Mouse (Mus musculus) c-Kit-positive CD71-positive TER-119-negative erythroid progenitor cells, embryonic 14.5 days (primary cell): Measurements from ENCODE around the gene Zfr.

ENCODE experiments used
- DNase-seq: peaks from one replicate; pipeline ENCODE4 v3.0.0-alpha.2; 2013; ENCODE audit warnings: low read depth

The Zfr gene

GRCm38 (mm10) chr15:12117242-12118092, at the start of gene Zfr:
Zfr (plus strand) TSS chr15:12117831.
- peak; percentile 78 for DNase-seq

- no peak for DNase-seq
Observed at GRCm38 (mm10) chr15:12067971-12068370, 49.7 kb upstream of the Zfr start.

- no peak for DNase-seq
Observed at GRCm38 (mm10) chr15:12068395-12069218, 49.0 kb upstream of the Zfr start.

GRCm38 (mm10) chr15:12072709-12073336, 44.8 kb upstream of the Zfr start:
- DNase-seq: no peak

DNA sequence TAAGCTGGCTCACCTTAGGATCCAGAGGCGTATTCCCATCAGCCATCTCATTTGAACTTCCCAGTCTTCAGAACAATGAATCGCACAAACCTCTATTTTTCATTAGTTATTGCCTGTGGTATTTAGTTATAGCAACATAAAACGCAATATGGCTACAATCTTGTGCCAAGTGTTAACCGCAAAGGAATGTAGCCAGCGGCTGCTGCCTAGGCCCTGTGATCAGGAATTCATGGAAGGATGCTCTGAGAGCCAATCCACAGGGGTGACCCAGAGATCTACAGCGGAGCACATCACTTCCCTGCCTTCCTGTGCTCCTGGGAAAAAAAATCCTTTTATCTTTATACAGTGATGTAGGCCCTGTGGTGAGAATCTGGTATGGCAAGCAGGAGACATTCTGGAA, 43.2 kb upstream of the Zfr start:
- no peak for DNase-seq

DNA sequence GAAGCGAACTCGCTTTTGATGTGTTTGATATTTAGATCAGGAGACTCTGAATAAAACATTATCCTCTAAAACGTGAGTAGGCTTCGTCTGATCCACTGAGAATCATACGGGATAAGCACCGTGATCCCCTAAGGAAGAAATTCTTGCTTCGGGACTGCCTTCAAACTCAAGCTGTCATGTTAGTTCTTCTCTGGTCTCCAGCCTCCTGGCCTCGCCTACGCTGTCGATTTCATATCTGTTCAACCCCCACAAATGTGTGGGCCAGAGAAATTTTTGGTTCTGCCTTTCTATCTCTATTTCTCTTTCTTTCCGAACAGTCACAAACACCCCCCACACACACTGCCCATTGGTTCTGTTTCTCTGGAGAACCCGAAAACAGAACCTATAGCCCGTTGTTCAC, 35.3 kb upstream of the Zfr start:
- DNase-seq: no peak

GRCm38 (mm10) chr15:12084164-12084563, 33.5 kb upstream of the Zfr start:
- no peak for DNase-seq

GRCm38 (mm10) chr15:12084859-12085258, 32.8 kb upstream of the Zfr start:
- DNase-seq: peak; percentile 31

DNA sequence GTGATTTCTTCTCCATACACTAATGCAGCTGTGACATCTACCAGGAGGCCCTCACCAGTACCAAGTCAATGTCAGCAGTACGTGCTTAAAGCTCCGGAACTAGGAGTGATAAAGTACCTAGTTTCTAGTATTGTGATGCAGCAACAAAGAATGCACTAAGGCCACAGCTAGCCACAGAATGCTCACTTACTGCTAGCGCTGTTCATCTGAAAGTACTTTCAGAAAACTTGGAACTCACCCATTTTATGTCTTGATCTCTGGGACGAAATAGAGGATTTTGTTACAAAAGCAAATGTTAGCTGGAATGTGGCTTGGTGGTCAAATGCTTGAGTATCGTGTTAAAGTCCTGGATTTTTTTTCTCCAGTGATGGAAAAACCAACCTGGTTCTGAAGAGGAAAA, 30.0 kb upstream of the Zfr start:
- no peak for DNase-seq

- no peak for DNase-seq
Observed at GRCm38 (mm10) chr15:12088091-12088490, 29.5 kb upstream of the Zfr start.

DNA sequence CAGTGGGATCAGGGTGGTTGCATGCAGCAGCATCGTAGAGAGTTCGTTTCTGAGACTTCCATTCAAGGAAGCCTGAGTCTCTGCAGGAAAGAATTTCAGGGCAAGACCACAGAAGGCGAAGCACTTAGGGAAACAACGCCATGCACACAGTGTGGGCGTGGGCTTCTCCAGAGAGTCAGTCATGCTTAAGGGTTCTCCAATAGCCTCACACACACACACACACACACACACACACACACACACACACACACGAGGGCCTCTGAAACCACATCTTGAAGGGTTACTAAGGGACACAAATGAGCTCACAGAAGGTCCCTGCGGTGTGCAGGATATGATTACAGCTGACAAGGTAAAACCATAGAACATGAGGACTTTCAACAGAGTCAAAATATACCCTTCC, 27.5 kb upstream of the Zfr start:
- no peak for DNase-seq

DNA sequence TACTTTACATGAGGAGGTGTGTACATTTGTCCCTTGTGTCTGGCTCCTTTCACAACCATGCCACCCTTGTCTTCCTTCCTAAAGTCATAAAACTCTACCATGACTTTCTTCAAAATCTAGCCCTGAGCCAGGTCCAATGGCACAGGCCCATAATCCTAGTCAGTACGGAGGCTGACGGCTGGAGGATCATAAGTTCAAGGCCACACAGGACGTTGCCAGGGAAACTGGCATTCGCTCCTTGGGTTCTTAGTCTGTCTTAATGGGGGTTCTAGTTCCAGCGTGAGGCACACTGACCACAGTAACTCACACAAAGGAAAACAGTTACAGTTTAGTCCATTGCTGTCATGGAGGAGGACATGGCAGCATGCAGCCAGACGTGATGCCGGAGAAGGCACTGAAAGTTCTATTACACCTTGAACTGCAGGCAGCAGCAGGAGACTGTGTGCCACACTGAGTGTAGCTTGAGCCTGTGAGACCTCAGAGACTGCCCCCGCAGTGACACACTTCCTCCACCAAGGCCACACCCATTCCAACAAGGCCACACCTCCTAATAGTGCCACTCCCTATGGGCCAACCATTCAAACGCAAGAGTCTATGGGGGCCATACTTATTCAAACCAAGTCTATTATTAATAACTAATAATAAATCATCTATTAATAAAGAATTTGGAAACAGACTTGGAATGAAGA, 26.5 kb upstream of the Zfr start:
- no peak for DNase-seq

- DNase-seq: peak; percentile 42
Observed at GRCm38 (mm10) chr15:12091781-12092458, 25.7 kb upstream of the Zfr start.

DNA sequence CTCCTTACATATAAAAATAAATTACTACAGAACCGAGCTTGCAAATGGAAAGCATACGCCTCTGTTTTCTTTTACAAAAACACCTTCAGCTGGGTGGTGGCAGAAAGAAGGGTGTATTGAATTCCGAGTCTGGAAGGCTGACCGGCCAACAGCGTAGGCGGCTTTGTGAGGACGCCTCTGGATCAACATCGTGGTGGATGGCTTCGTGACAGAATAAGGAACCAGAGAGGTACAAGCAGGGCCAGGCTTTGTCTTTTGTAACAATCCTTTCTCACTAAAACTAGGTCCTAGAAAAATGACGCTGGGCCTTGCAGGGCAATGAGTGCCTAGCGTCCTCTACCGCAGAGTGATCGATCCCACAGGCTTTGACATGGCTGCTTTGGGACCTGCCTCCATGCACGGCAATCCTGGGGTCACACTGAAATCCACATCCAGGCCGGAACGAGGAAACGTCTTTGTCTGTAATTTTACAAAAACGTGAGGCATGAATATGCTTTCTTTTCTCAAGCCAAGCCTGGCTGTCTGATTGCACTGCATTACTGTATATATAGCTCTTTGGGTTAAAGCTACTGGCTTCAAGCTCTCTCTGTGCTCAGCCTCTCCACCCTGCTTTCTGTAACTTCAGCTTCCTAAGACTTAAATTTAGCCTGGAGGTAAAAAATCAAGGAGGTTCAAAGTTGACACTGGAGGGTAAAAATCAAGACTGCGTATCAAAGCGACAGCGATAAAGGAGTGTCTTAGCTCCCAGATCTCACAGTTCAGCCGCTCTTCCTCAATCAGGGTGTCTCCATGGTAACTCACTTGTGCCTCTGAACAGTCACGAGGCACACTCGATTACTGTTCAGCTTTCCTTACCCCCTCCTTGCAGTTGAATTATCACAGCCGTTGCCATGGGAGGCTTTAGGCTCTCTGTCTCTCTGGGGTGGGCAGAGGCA, 24.3 kb upstream of the Zfr start:
- no peak for DNase-seq

- DNase-seq: no peak
Observed at GRCm38 (mm10) chr15:12093961-12094566, 23.6 kb upstream of the Zfr start.

DNA sequence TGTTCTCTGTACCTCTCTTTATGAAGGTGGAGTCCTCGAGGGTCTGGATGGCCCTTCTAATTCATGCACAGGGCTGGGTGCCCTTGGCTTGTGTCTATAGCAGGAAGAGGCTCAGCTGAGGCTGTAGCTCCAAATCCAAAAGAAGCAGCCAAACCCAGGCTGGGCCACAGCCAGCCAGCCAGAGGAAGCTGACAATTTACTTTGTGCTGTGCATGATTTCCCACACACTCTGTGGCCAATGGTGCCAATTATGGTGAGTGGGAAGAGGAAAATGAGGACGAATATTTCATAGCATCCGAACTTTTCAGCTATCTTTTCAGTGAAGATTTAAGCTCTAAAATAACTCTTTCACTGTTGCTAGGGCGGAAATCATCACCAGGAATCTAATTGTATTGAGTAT, 21.2 kb upstream of the Zfr start:
- DNase-seq: no peak

DNA sequence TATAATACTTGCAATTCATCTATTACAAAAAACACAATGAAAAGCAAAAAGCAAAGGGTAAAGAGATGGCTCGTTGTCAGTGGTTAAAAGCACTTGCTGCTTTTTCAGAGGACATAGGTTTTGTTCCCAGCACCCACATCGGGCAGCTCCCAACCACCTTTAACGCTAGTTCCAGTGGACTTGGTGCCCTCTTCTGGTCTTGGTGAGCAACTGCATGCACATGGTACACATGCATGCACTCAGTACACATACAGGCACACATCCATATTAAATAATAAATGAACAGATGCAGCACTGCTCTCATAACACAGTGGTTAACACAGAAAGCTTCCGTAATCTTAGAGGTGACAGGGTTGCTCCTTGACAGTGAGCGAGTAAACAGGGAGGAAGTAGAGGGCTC, 20.3 kb upstream of the Zfr start:
- no peak for DNase-seq

GRCm38 (mm10) chr15:12100912-12101311, 16.7 kb upstream of the Zfr start:
- DNase-seq: no peak

GRCm38 (mm10) chr15:12103763-12104162, 13.9 kb upstream of the Zfr start:
- no peak for DNase-seq

- DNase-seq: no peak
Observed at GRCm38 (mm10) chr15:12104827-12105226, 12.8 kb upstream of the Zfr start.
